Mouse (Mus musculus): ENCODE measurements at regions not wholly inside any gene's neighbourhood (a gene's known extent, or its start where the extent isn't known, plus 50 kb on each side); places are given as distances from the start of the nearest gene placed in this dataset.
A peak's percentile ranks its signal among the peaks of the same experiment; 100 is the strongest.

GRCm38 (mm10) chr15:86738356-86738755 is 524.1 kb downstream of the Tbc1d22a start:
- H3K36me3 ChIP-seq: no peaks in the 10 kb centered on the region
- ATAC-seq (ENCODE audit: insufficient read depth, low FRiP score, low read depth): peak; percentile 27; the same call in 1 of the 2 replicates
- 25% methylated on average over 5 of the region's 5 CpGs for WGBS
- no peak overlapping the region for H3K27ac ChIP-seq
- H3K4me1 ChIP-seq: no peaks in the 10 kb centered on the region
- no peaks in the 10 kb centered on the region for H3K9me3 ChIP-seq
- H3K4me3 ChIP-seq (replicated peaks): no peak overlapping the region
- H3K4me2 ChIP-seq: no peak overlapping the region
- no peaks in the 10 kb centered on the region for H3K27me3 ChIP-seq (replicated peaks)
- no peak overlapping the region for H3K9ac ChIP-seq

DNA sequence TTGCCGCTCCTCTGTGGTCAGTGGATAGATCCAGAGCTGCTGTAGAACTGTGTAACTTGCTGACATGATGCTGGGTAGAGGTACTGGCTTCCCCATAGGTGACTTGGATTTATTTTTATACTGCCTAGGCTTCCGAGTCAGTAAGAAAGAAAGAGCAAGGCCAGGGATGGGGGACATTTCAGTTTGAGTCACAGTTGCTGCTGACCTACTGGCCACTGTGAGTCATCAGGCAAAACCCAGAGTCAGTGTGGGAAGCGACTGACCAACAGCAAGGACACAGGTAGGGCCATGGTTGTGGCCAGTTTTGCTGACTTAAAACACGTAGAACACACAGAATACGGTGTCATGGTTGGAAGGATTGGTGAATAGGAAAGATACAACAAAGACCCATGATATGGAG is 524.5 kb downstream of the Tbc1d22a start:
- Histone ChIP-seq H3K36me3 (no peaks in the 10 kb centered on the region), H3K9ac (no peak overlapping the region), H3K27me3 (replicated peaks) (no peaks in the 10 kb centered on the region), H3K27ac (no peak overlapping the region), H3K4me3 (replicated peaks) (no peak overlapping the region), H3K4me2 (no peak overlapping the region), H3K4me1 (no peaks in the 10 kb centered on the region), H3K9me3 (no peaks in the 10 kb centered on the region)
- ATAC-seq (ENCODE audit: insufficient read depth, low FRiP score, low read depth): no peak
- 85% methylated on average over 5 of the region's 5 CpGs for WGBS

DNA sequence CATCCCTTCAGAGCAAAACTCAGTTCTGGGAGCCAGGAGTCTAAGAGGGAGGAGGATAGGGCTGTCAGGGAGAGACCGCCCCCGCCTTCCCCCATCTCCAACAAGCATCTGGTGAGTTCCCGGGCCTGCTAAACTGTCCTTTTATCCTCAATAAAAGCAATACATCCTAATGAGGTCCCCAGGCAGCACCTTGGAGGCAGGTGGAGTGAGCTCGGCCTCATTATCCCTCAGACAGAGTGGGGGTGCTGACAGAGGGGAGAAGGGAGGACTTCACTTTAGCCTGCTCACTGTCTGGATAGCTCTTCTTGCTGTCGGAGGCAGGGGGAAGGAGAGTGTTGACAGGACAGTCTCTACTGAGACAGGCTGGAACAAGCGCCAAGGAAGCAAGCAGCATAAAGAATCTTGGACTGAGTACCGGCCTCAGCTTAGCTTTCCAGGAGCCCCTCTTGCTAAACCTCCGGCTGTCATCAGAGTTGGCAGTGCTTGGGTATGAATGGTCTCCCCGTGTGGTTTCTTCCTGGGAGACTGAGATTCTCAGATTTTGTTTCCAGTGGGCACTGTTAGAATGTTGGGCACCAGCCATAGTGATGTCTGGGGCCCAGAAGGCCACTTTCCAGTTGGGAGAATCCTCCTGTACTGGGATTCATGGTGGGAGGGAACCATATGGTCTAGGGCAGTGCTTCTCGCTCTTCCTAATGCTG is 537.3 kb downstream of the Tbc1d22a start:
- H3K9ac ChIP-seq: no peak overlapping the region
- H3K27me3 ChIP-seq (replicated peaks): no peaks in the 10 kb centered on the region
- H3K4me2 ChIP-seq: no peak overlapping the region
- H3K4me1 ChIP-seq: no peaks in the 10 kb centered on the region
- H3K9me3 ChIP-seq: no peaks in the 10 kb centered on the region
- peak; percentile 35; the same call in 1 of the 2 replicates for ATAC-seq (ENCODE audit: insufficient read depth, low FRiP score, low read depth)
- H3K36me3 ChIP-seq: no peaks in the 10 kb centered on the region
- no peak overlapping the region for H3K4me3 ChIP-seq (replicated peaks)
- H3K27ac ChIP-seq: no peak overlapping the region
- 60% methylated on average over 10 of the region's 10 CpGs for WGBS

DNA sequence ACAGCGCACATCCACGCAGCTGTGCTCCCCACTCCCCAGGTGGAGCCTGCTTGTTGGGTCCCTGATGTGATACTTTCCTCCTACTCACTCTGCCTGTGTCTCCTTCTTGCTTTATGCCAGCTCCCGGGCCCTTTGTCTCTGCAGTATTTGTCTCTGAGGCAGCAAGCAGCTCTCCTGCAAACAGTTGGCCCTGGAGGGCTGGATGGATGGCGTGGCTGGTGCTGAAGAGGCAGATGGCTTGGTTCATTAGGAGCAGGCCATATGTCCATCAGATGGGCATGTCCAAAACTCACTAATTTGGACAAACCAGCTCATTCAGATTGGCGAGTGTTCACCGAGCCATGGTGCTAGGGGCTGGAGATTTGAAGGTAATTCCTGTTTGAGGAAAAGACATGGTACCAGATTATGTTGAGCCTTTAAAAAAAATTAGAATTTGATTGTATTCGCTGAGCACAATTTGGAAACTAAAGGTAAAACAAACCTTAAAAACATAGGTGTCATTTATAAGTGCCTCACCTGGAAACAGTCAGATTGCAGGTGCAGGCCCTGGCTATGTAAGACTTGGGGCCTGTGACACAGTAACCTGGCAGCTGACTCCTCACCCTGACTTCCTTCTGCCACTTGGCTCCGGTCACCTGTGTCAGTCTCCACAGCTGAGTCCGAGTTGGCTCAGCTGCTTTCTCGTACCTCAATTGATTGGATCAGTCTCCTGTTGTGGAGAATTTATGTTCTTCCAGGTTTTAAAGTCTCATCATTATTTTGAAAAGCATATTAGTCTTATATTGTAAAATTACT is 549.5 kb downstream of the Tbc1d22a start:
- Histone ChIP-seq H3K27ac (no peak overlapping the region), H3K27me3 (replicated peaks) (no peaks in the 10 kb centered on the region), H3K9ac (no peak overlapping the region), H3K36me3 (no peaks in the 10 kb centered on the region), H3K4me3 (replicated peaks) (no peak overlapping the region), H3K9me3 (no peaks in the 10 kb centered on the region), H3K4me2 (no peak overlapping the region), H3K4me1 (no peaks in the 10 kb centered on the region)
- WGBS: 81% methylated on average over 10 of the region's 10 CpGs
- ATAC-seq (ENCODE audit: insufficient read depth, low FRiP score, low read depth): no peak

DNA sequence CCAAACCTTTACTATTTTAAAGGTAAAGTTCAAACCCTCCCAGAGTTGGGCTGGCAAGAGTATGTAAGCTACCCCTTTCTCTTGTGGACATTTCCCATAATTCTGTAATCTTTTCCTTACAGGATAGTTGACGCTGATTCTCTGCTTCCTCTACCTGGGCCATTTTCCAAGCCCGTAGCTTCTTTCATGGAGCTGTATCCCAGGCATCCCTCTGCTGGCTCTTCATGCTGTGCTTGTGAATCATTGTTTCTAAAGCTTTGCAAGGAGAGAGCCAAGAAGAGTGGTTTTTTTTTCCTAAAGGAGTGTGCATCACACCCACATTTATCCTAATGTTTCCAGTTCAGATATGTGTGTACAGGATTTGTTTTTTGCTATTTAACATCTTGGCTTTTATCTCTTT is 553.4 kb downstream of the Tbc1d22a start:
- no peak overlapping the region for H3K27ac ChIP-seq
- no peak for ATAC-seq (ENCODE audit: insufficient read depth, low FRiP score, low read depth)
- WGBS: 80% methylated on average over 2 of the region's 2 CpGs
- no peaks in the 10 kb centered on the region for H3K27me3 ChIP-seq (replicated peaks)
- no peak overlapping the region for H3K4me3 ChIP-seq (replicated peaks)
- H3K9me3 ChIP-seq: no peaks in the 10 kb centered on the region
- H3K4me1 ChIP-seq: no peaks in the 10 kb centered on the region
- no peak overlapping the region for H3K9ac ChIP-seq
- H3K36me3 ChIP-seq: no peaks in the 10 kb centered on the region
- H3K4me2 ChIP-seq: no peak overlapping the region

GRCm38 (mm10) chr15:86773041-86773440 is 558.8 kb downstream of the Tbc1d22a start:
- Histone ChIP-seq H3K4me2 (no peak overlapping the region), H3K27me3 (replicated peaks) (no peaks in the 10 kb centered on the region), H3K9me3 (no peaks in the 10 kb centered on the region), H3K9ac (no peak overlapping the region), H3K36me3 (no peaks in the 10 kb centered on the region), H3K4me1 (no peaks in the 10 kb centered on the region), H3K27ac (no peak overlapping the region), H3K4me3 (replicated peaks) (no peak overlapping the region)
- 32% methylated on average over 7 of the region's 7 CpGs for WGBS
- no peak for ATAC-seq (ENCODE audit: insufficient read depth, low FRiP score, low read depth)

GRCm38 (mm10) chr15:86777998-86778397 is 563.7 kb downstream of the Tbc1d22a start:
- Histone ChIP-seq H3K4me1 (no peaks in the 10 kb centered on the region), H3K4me2 (no peak overlapping the region), H3K27ac (no peak overlapping the region), H3K4me3 (replicated peaks) (no peak overlapping the region), H3K27me3 (replicated peaks) (no peaks in the 10 kb centered on the region), H3K9me3 (no peaks in the 10 kb centered on the region), H3K36me3 (no peaks in the 10 kb centered on the region), H3K9ac (no peak overlapping the region)
- WGBS: 40% methylated on average over 11 of the region's 11 CpGs
- ATAC-seq (ENCODE audit: insufficient read depth, low FRiP score, low read depth): peak; percentile 53; the same call in 1 of the 2 replicates

DNA sequence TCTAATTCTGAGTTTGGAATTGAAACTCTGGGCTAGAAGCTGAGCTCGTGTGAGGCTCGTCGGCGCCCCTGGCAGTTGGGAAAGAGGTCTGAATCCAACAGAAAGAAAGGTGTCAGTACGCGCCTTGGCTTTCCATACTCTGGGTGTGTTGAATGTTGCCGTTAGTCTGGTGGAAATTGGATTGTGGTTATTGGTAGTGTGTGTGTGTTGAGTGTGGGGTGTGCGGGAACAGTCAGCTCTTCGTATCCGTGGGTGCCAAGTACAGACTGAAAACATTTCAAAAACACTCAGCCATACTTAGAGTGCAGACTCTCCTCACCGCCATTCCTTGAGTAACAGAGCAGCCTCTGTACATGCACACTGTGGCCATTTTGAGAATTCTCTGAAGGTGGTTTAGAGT is 566.9 kb downstream of the Tbc1d22a start:
- H3K4me2 ChIP-seq: no peak overlapping the region
- no peaks in the 10 kb centered on the region for H3K36me3 ChIP-seq
- no peak overlapping the region for H3K9ac ChIP-seq
- no peaks in the 10 kb centered on the region for H3K9me3 ChIP-seq
- no peak overlapping the region for H3K4me3 ChIP-seq (replicated peaks)
- no peaks in the 10 kb centered on the region for H3K27me3 ChIP-seq (replicated peaks)
- WGBS: 88% methylated on average over 11 of the region's 11 CpGs
- no peaks in the 10 kb centered on the region for H3K4me1 ChIP-seq
- H3K27ac ChIP-seq: no peak overlapping the region
- ATAC-seq (ENCODE audit: insufficient read depth, low FRiP score, low read depth): no peak

DNA sequence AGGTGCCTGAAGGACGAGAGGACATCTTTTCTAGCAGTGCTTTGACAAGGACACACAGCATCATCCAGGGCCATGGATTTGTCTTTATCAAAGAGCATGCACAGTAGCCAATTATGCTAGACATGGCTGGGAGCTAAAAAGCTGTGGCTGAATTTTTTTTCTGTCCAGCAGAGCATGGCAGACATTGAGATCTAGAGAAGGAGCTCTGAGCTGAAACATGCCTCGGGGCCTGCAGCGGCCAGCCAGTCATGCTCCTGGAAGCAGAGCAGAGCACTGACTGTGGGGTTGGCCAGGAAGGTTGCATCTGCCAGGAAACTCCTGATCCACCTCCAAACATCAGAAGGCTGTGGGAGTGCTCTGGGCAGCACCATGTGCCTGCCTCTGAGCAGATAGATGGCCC is 580.5 kb downstream of the Tbc1d22a start:
- 77% methylated on average over 3 of the region's 3 CpGs for WGBS
- ATAC-seq (ENCODE audit: insufficient read depth, low FRiP score, low read depth): no peak
- Histone ChIP-seq H3K27me3 (replicated peaks) (no peaks in the 10 kb centered on the region), H3K4me1 (no peaks in the 10 kb centered on the region), H3K27ac (no peak overlapping the region), H3K9ac (no peak overlapping the region), H3K4me3 (replicated peaks) (no peak overlapping the region), H3K9me3 (no peaks in the 10 kb centered on the region), H3K36me3 (no peaks in the 10 kb centered on the region), H3K4me2 (no peak overlapping the region)

DNA sequence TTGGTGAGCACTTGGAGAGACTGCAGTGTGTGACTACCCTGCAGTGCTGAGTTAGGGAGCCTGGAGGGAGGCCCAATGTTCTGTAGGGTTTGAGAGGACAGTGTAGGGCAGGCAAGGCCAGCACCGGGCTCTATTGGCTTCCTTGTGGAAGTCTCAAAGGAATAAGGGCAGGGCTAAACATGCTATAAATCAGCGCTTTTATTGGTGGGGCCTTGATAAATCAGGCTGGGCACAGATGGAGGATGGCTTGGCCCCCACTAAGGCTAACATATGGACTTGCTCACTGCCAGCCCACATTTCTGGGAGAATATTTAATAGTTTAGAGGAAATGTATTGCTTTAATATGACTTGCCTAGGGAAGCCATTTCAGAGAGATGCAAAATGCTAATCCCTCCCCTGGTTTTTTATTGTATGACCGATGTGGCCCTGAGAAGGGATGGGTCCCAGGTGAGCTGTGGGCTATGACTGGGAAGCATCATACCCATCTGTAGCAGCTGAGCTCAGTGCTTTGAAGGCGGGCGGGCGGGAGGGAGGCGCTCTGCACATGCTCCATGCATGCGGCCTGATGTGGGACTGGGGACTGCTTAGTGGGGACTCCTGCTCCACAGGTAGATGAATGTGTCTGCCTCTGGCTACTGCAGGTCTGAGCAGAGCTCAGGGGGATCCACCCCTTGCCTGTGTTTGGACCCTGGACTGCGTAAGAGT is 584.4 kb downstream of the Tbc1d22a start:
- WGBS: 87% methylated on average over 9 of the region's 9 CpGs

DNA sequence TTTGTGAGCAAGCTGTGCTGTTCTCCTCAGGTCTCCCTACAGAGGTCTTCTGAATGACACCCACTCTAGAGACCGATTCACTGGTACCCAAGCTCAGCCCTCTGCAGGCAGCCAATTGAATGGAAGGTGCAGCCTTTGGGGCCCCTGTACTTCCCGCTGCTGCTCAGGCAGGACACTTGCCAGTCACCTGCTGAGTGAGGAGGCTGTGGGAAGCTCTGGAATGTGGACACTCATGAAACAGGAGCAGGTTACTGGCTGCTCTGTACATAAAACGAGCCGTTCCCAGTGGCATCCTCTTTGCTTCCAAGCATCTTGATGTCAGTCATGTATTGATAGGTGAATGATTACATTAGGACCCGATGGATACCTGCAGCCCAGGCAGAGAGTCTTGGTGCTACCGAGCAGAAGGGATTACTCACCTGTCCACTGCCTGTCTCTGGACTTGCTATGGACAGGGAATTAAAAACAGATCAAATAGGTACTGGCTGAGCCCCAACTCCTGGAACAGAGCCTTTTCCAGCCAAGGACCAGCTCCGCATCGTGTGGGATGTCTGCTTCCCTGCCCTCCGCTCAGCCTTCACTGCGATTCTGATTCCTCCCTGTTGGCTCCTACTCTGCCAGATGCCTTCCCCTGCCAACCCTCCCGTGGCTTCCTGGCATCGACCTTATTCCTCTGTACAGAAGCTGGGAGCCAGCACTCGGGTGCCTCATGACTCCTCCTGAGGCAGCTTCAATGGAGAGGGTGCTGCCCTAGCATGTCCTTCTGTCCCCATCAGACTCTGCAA is 593.2 kb downstream of the Tbc1d22a start:
- H3K4me1 ChIP-seq: no peaks in the 10 kb centered on the region
- ATAC-seq (ENCODE audit: insufficient read depth, low FRiP score, low read depth): no peak
- H3K9ac ChIP-seq: no peak overlapping the region
- no peak overlapping the region for H3K27ac ChIP-seq
- H3K4me3 ChIP-seq (replicated peaks): no peak overlapping the region
- H3K36me3 ChIP-seq: no peaks in the 10 kb centered on the region
- no peaks in the 10 kb centered on the region for H3K9me3 ChIP-seq
- 71% methylated on average over 13 of the region's 13 CpGs for WGBS
- H3K4me2 ChIP-seq: no peak overlapping the region
- H3K27me3 ChIP-seq (replicated peaks): no peaks in the 10 kb centered on the region

More for the DNA sequence above, 584.4 kb downstream of the Tbc1d22a start:
- Histone ChIP-seq H3K4me3 (replicated peaks) (no peak overlapping the region), H3K4me1 (no peaks in the 10 kb centered on the region), H3K9ac (no peak overlapping the region), H3K4me2 (no peak overlapping the region), H3K36me3 (no peaks in the 10 kb centered on the region), H3K27me3 (replicated peaks) (no peaks in the 10 kb centered on the region), H3K9me3 (no peaks in the 10 kb centered on the region), H3K27ac (no peak overlapping the region)
- ATAC-seq (ENCODE audit: insufficient read depth, low FRiP score, low read depth): no peak

Data from stomach, embryonic 15.5 days (tissue).